Mouse (Mus musculus) liver, postnatal 0 days (tissue): Measurements from ENCODE around the gene Dclk1. TPM values are rescaled to one million over a fixed set of nuclear protein-coding genes. Genes with fewer than 3 reads are reported as not detected.

Experiments used
- ATAC-seq: fragments of 200-750 bp; cut with Nextera tagmentation; 2 replicates; pipeline ENCODE4 v1.8.0; 2017; ENCODE audit warnings: mild to moderate bottlenecking, moderate library complexity
- DNase-seq: peaks from one replicate; pipeline ENCODE4 v3.0.0-alpha.2; 2016
- H3K27ac ChIP-seq: fragments of 300-500 bp; sonication (generic); 2 replicates; pipeline ENCODE4 v1.5.1; 2014; ENCODE audit warnings: antibody characterized with exemption, moderate library complexity, mild to moderate bottlenecking, low read depth
- H3K27me3 ChIP-seq: fragments of 300-500 bp; sonication (generic); 2 replicates; pipeline ENCODE4 v1.6.1; 2014; ENCODE audit warnings: low read length, control low read depth, mixed read lengths; ENCODE audit not compliant: insufficient read depth
- H3K36me3 ChIP-seq: fragments of 300-500 bp; sonication (generic); replicated peaks from 2 replicates; pipeline ENCODE4 v1.6.1; 2014; ENCODE audit warnings: mild to moderate bottlenecking, control low read depth, low read length, moderate library complexity, mixed read lengths; ENCODE audit not compliant: insufficient read depth
- H3K4me1 ChIP-seq: fragments of 300-500 bp; sonication (generic); 2 replicates; pipeline ENCODE4 v1.6.1; 2014; ENCODE audit warnings: antibody characterized with exemption, mild to moderate bottlenecking, control low read depth; ENCODE audit not compliant: insufficient read depth
- H3K4me2 ChIP-seq: fragments of 300-500 bp; sonication (generic); 2 replicates; pipeline ENCODE4 v1.6.1; 2014; ENCODE audit warnings: low read depth, mild to moderate bottlenecking, low read length, moderate library complexity, mixed read lengths
- H3K4me3 ChIP-seq: fragments of 300-500 bp; sonication (generic); 2 replicates; pipeline ENCODE4 v1.5.1; 2014; ENCODE audit warnings: low read depth, low read length
- H3K9ac ChIP-seq: fragments of 300-500 bp; sonication (generic); replicated peaks from 2 replicates; pipeline ENCODE4 v1.6.1; 2014; ENCODE audit warnings: mild to moderate bottlenecking, moderate library complexity
- H3K9me3 ChIP-seq: fragments of 300-500 bp; sonication (generic); 2 replicates; pipeline ENCODE4 v1.6.1; 2016; ENCODE audit warnings: mild to moderate bottlenecking, control low read depth, low read length, mixed read lengths
- CTCF ChIP-seq: sonication (generic); IDR thresholded peaks from 2 replicates; pipeline ENCODE4 v1.5.1; 2016; ENCODE audit warnings: antibody characterized with exemption, low read depth
- EP300 ChIP-seq: IDR thresholded peaks from 2 replicates; pipeline ENCODE4 v1.6.1; 2016; ENCODE audit warnings: antibody characterized with exemption, low read depth, mild to moderate bottlenecking
- WGBS: fragments of 180-500 bp; shearing (Covaris S2); extraction: QIAGEN DNeasy Blood & Tissue Kit; methylation state at CpG from one replicate; pipeline ENCODE4 v1.1.7; 2014; ENCODE audit not compliant: insufficient replicate concordance; 5-methylcytosine and 5-hydroxymethylcytosine counted together
- polyA plus RNA-seq: library from polyadenylated mRNA; unstranded; fragments of >200 nt; fragmentation: Nextera tagmentation; extraction: Ambion mirVana; gene quantifications from 2 replicates; pipeline ENCODE4 v1.2.1, GENCODE M21; 2015

The Dclk1 gene
- polyA plus RNA-seq, 1 experiment from 2014 or later = 0.11 TPM

- Histone ChIP-seq H3K36me3 (no peaks in the 10 kb centered on the region), H3K4me1 (0 out of 2 replicates have a peak, but pooled peaks cover 2% of the 10 kb centered on the region), H3K27me3 (no peaks in the 10 kb centered on the region), H3K9me3 (no peaks in the 10 kb centered on the region), H3K4me3 (no peak overlapping the region), H3K27ac (no peak overlapping the region), H3K9ac (no peak overlapping the region), H3K4me2 (no peak overlapping the region)
- TF ChIP-seq CTCF = no peak
- TF ChIP-seq EP300 = no peak
- 63% methylated on average over 3 of the region's 3 CpGs for WGBS
- ATAC-seq (no peak), DNase-seq (no peak)
Measured at GRCm38 (mm10) chr3:55526470-55526869, 284.3 kb downstream of the Dclk1 start.

- WGBS = 64% methylated on average over 1 of the region's 1 CpGs
- Histone ChIP-seq H3K27me3 (no peaks in the 10 kb centered on the region), H3K4me3 (no peak overlapping the region), H3K36me3 (no peaks in the 10 kb centered on the region), H3K4me2 (no peak overlapping the region), H3K27ac (no peak overlapping the region), H3K9me3 (no peaks in the 10 kb centered on the region), H3K4me1 (0 out of 2 replicates have a peak, but pooled peaks cover 2% of the 10 kb centered on the region), H3K9ac (no peak overlapping the region)
- TF ChIP-seq EP300 (no peak), CTCF (no peak)
- no peak for DNase-seq
- no peak for ATAC-seq
Measured at GRCm38 (mm10) chr3:55527566-55527965, 285.4 kb downstream of the Dclk1 start.

- DNase-seq (no peak), ATAC-seq (no peak)
- WGBS = 84% methylated on average over 5 of the region's 5 CpGs
- no peak overlapping the region for H3K9ac ChIP-seq
- no peaks in the 10 kb centered on the region for H3K36me3 ChIP-seq
- H3K4me3 ChIP-seq = no peak overlapping the region
- H3K9me3 ChIP-seq = no peaks in the 10 kb centered on the region
- H3K4me1 ChIP-seq = 0 out of 2 replicates have a peak, but pooled peaks cover 2% of the 10 kb centered on the region
- no peak overlapping the region for H3K4me2 ChIP-seq
- H3K27me3 ChIP-seq = no peaks in the 10 kb centered on the region
- TF ChIP-seq CTCF (no peak), EP300 (no peak)
- no peak overlapping the region for H3K27ac ChIP-seq
Measured at GRCm38 (mm10) chr3:55528012-55528411, 285.8 kb downstream of the Dclk1 start.

GRCm38 (mm10) chr3:55529414-55529813, 287.2 kb downstream of the Dclk1 start:
- Histone ChIP-seq H3K9ac (no peak overlapping the region), H3K9me3 (no peaks in the 10 kb centered on the region), H3K27ac (no peak overlapping the region), H3K4me1 (no peaks in the 10 kb centered on the region), H3K36me3 (no peaks in the 10 kb centered on the region), H3K4me3 (no peak overlapping the region), H3K4me2 (no peak overlapping the region), H3K27me3 (no peaks in the 10 kb centered on the region)
- no peak for ATAC-seq
- no peak for TF ChIP-seq CTCF
- no peak for TF ChIP-seq EP300
- no peak for DNase-seq
- WGBS = 55% methylated on average over 2 of the region's 2 CpGs

GRCm38 (mm10) chr3:55531204-55532044, 289.3 kb downstream of the Dclk1 start:
- ATAC-seq = no peak
- TF ChIP-seq CTCF (no peak), EP300 (no peak)
- WGBS = 61% methylated on average over 14 of the region's 14 CpGs

GRCm38 (mm10) chr3:55532175-55532973, 290.2 kb downstream of the Dclk1 start:
- ATAC-seq (no peak), DNase-seq (no peak)
- no peak overlapping the region for H3K27ac ChIP-seq
- no peak overlapping the region for H3K4me2 ChIP-seq
- H3K36me3 ChIP-seq = no peaks in the 10 kb centered on the region
- no peaks in the 10 kb centered on the region for H3K4me1 ChIP-seq
- no peaks in the 10 kb centered on the region for H3K9me3 ChIP-seq
- no peak overlapping the region for H3K4me3 ChIP-seq
- no peaks in the 10 kb centered on the region for H3K27me3 ChIP-seq
- WGBS = 79% methylated on average over 17 of the region's 17 CpGs
- H3K9ac ChIP-seq = no peak overlapping the region
- no peak for TF ChIP-seq CTCF
- no peak for TF ChIP-seq EP300

More at GRCm38 (mm10) chr3:55531204-55532044, 289.3 kb downstream of the Dclk1 start:
- Histone ChIP-seq H3K9ac (no peak overlapping the region), H3K4me3 (no peak overlapping the region), H3K4me1 (no peaks in the 10 kb centered on the region), H3K4me2 (no peak overlapping the region), H3K27ac (no peak overlapping the region), H3K9me3 (no peaks in the 10 kb centered on the region), H3K36me3 (no peaks in the 10 kb centered on the region), H3K27me3 (no peaks in the 10 kb centered on the region)
- DNase-seq = no peak
